Mouse (Mus musculus): ENCODE measurements around the gene Nanos2. TPM values are rescaled to one million over a fixed set of nuclear protein-coding genes. Genes with fewer than 3 reads are reported as not detected.

Gene Nanos2
- 0.52 and 0.79 TPM in 2 replicates for polyA plus RNA-seq (2015; fragmentation: Nextera tagmentation; extraction: Ambion mirVana)

DNA sequence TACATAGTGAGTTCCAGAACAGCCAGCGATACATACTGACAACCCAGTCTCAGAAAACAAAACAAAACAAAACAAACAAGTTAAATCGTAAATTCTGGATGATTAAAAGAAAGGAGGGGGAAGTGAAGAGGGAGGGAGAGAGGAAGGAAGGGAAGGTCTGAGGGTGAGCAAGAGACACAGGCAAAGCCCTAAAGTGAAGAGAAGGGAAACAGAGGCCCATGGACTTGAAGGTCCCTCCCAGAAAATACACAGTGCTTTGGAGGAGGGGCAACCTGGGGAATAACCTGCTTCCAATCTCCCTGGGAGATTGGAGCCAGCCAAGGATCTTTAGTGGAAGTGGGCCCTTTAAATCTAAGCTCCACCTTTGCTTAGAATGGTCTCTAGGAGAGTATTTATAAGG lies at the start of gene Nanos2:
Gene Nanos2, plus strand, starts transcription at position 301 of the 400 bp plus-strand sequence.
- 87% methylated on average over 2 of the region's 2 CpGs for WGBS
- no peak for ATAC-seq
- Histone ChIP-seq H3K9ac (ENCODE audit: low read depth, low read length) (no peak within 1 kb of the TSS), H3K9me3 (replicated peaks; ENCODE audit: control insufficient read depth, low read length, poor library complexity, severe bottlenecking) (no peaks in the 10 kb centered on the region), H3K36me3 (ENCODE audit: control insufficient read depth, insufficient read depth, low read length) (no peaks in the 10 kb centered on the region), H3K4me1 (ENCODE audit: control insufficient read depth, insufficient read depth, low read length) (peaks cover 5% of the 10 kb centered on the region; the same call in 1 of the 2 replicates), H3K27ac (ENCODE audit: low read length) (no peak within 1 kb of the TSS), H3K4me2 (ENCODE audit: low read length) (no peak within 1 kb of the TSS), H3K4me3 (ENCODE audit: low read depth, low read length) (no peak within 1 kb of the TSS), H3K27me3 (ENCODE audit: control insufficient read depth, insufficient read depth, low read depth, low read length) (no peaks in the 10 kb centered on the region)

DNA sequence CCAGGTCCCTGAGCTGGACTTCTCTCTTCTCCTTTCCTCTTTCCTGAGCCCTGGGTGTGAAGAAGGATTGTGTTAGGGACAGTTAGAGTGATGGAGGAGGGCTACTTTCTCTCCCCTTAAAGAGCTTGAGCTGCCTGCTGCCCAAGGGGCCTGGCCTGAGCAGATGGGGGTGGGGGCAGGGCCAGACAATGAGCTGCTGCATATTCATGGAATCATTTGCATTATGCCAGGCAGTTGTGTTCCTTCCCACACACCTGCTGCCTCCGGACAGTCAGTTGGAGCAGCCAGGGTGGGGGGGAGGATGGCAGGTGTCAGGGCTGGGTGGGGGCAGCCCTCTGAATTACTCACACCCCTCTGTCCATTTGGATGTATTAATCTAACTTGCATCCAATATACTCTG lies 44.8 kb upstream of the Nanos2 start:
- WGBS: 0% methylated on average over 1 of the region's 1 CpGs
- H3K36me3 ChIP-seq (ENCODE audit: control insufficient read depth, insufficient read depth, low read length): peaks cover 17% of the 10 kb centered on the region
- H3K27ac ChIP-seq (ENCODE audit: low read length): peak overlapping the region; percentile 48; the same call in 1 of the 2 replicates
- H3K4me3 ChIP-seq (ENCODE audit: low read depth, low read length): no peak overlapping the region
- H3K4me1 ChIP-seq (ENCODE audit: control insufficient read depth, insufficient read depth, low read length): peaks cover 22% of the 10 kb centered on the region
- H3K9me3 ChIP-seq (replicated peaks; ENCODE audit: control insufficient read depth, low read length, poor library complexity, severe bottlenecking): no peaks in the 10 kb centered on the region
- H3K9ac ChIP-seq (ENCODE audit: low read depth, low read length): peak overlapping the region; percentile 27; the same call in 1 of the 2 replicates
- peak; percentile 46 for ATAC-seq
- peak overlapping the region; percentile 5; the same call in 1 of the 2 replicates for H3K4me2 ChIP-seq (ENCODE audit: low read length)
- no peaks in the 10 kb centered on the region for H3K27me3 ChIP-seq (ENCODE audit: control insufficient read depth, insufficient read depth, low read depth, low read length)

DNA sequence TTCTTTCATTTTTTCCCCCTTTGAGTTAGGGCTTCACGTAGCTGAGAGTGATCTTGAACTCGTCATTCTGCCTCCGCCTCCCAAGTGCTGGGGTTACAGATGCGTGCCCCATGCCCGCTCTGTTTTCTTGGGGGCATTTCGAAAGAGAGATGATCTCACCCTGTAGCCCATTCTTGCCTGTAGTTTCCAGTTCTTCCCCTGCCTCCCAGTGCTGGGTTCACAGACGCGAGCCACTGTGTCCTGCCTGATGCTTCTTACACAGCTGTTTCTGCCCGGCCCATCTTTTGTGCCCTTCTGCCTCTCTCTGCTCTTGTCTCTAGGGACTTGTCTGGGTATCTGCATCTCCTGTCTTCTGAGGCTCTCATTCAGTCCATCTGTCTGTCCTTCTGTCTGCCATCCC lies 44.4 kb upstream of the Nanos2 start:
- 36% methylated on average over 9 of the region's 9 CpGs for WGBS
- Histone ChIP-seq H3K4me3 (ENCODE audit: low read depth, low read length) (no peak overlapping the region), H3K27me3 (ENCODE audit: control insufficient read depth, insufficient read depth, low read depth, low read length) (no peaks in the 10 kb centered on the region), H3K4me2 (ENCODE audit: low read length) (no peak overlapping the region), H3K27ac (ENCODE audit: low read length) (0 out of 2 replicates have a peak overlapping the region, but pooled peaks have one; percentile 0), H3K9me3 (replicated peaks; ENCODE audit: control insufficient read depth, low read length, poor library complexity, severe bottlenecking) (no peaks in the 10 kb centered on the region), H3K36me3 (ENCODE audit: control insufficient read depth, insufficient read depth, low read length) (peaks cover 21% of the 10 kb centered on the region), H3K4me1 (ENCODE audit: control insufficient read depth, insufficient read depth, low read length) (peaks cover 22% of the 10 kb centered on the region), H3K9ac (ENCODE audit: low read depth, low read length) (no peak overlapping the region)
- no peak for ATAC-seq

- H3K4me3 ChIP-seq (ENCODE audit: low read depth, low read length): no peak overlapping the region
- no peak overlapping the region for H3K9ac ChIP-seq (ENCODE audit: low read depth, low read length)
- peaks cover 22% of the 10 kb centered on the region for H3K36me3 ChIP-seq (ENCODE audit: control insufficient read depth, insufficient read depth, low read length)
- no peaks in the 10 kb centered on the region for H3K27me3 ChIP-seq (ENCODE audit: control insufficient read depth, insufficient read depth, low read depth, low read length)
- peaks cover 40% of the 10 kb centered on the region for H3K4me1 ChIP-seq (ENCODE audit: control insufficient read depth, insufficient read depth, low read length)
- ATAC-seq: no peak
- no peaks in the 10 kb centered on the region for H3K9me3 ChIP-seq (replicated peaks; ENCODE audit: control insufficient read depth, low read length, poor library complexity, severe bottlenecking)
- 37% methylated on average over 6 of the region's 6 CpGs for WGBS
- H3K4me2 ChIP-seq (ENCODE audit: low read length): no peak overlapping the region
- H3K27ac ChIP-seq (ENCODE audit: low read length): peak overlapping the region; percentile 92
These were observed 39.0 kb upstream of the Nanos2 start for GRCm38 (mm10) chr7:18948151-18948550.

- peak; percentile 88 for ATAC-seq
- H3K9ac ChIP-seq (ENCODE audit: low read depth, low read length): peak overlapping the region; percentile 43
- 7% methylated on average over 12 of the region's 12 CpGs for WGBS
- 0 out of 2 replicates have a peak overlapping the region, but pooled peaks have one; percentile 5 for H3K4me3 ChIP-seq (ENCODE audit: low read depth, low read length)
- H3K4me2 ChIP-seq (ENCODE audit: low read length): peak overlapping the region; percentile 47
- no peaks in the 10 kb centered on the region for H3K9me3 ChIP-seq (replicated peaks; ENCODE audit: control insufficient read depth, low read length, poor library complexity, severe bottlenecking)
- peaks cover 38% of the 10 kb centered on the region for H3K4me1 ChIP-seq (ENCODE audit: control insufficient read depth, insufficient read depth, low read length)
- H3K27me3 ChIP-seq (ENCODE audit: control insufficient read depth, insufficient read depth, low read depth, low read length): no peaks in the 10 kb centered on the region
- H3K27ac ChIP-seq (ENCODE audit: low read length): peak overlapping the region; percentile 92
- peaks cover 17% of the 10 kb centered on the region for H3K36me3 ChIP-seq (ENCODE audit: control insufficient read depth, insufficient read depth, low read length)
These were observed 37.2 kb upstream of the Nanos2 start for GRCm38 (mm10) chr7:18949781-18950522.

DNA sequence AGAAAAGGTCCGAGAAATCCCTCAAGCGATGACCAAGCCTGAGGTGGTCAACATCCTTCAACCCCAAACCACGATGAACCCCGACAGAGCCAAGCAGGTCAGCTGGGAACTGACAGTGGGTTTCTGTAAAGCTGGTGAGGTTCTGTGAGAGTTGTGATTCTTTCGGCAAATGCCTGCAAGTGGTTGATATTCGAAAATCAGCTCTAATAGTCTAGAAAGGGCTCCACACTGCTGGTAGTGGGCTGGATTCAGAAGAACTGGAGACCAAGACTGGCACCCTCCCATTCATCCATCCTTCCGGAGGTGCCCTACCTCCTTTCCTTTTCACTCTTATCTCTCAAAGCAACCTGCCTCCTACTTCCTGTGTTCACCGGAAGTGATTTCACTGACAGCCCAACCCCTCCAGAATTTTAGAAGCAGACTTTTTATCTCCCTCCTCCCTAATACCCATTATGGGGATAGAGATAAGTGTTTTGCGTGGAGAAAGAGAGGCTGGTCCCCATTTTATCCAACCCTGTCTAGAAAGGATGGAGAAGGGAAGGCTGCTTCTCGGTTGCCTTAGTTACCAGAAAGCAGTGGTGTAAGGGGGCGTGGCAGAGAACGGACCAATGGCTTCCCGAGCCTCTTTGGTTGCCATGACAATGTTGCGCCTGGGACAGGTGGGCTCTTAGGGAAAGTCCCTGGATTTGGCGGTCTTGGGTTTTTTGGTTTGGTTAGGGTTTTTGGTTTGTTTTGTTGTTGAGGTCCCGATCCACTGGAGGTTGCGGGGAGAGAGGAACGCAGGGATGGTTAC lies 36.5 kb upstream of the Nanos2 start:
- Histone ChIP-seq H3K27me3 (ENCODE audit: control insufficient read depth, insufficient read depth, low read depth, low read length) (no peaks in the 10 kb centered on the region), H3K4me3 (ENCODE audit: low read depth, low read length) (0 out of 2 replicates have a peak overlapping the region, but pooled peaks have one; percentile 5), H3K36me3 (ENCODE audit: control insufficient read depth, insufficient read depth, low read length) (peaks cover 15% of the 10 kb centered on the region), H3K9me3 (replicated peaks; ENCODE audit: control insufficient read depth, low read length, poor library complexity, severe bottlenecking) (no peaks in the 10 kb centered on the region), H3K4me1 (ENCODE audit: control insufficient read depth, insufficient read depth, low read length) (peaks cover 38% of the 10 kb centered on the region), H3K27ac (ENCODE audit: low read length) (peak overlapping the region; percentile 92), H3K9ac (ENCODE audit: low read depth, low read length) (peak overlapping the region; percentile 43; the same call in 1 of the 2 replicates), H3K4me2 (ENCODE audit: low read length) (peak overlapping the region; percentile 47)
- WGBS: 11% methylated on average over 18 of the region's 18 CpGs
- peak; percentile 60 for ATAC-seq

DNA sequence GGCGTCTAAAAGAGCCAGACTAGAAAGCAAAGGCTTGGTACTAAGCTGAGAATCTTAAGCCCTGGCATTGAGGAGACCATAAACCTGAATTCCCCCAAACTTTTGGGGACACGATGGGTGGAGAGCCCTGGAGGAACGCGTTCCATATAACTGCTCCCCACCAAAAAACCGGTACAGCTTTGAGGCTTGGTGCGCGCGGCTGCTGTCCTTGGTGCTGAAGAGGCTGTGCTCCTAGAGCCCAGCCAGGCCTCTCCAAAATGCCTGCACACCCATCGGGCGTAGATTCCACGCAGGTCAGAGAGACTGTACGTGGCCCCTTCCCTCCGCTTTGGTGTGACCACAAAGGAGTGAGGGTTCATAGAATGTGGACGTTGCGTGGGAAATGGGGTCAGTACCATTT lies 35.8 kb upstream of the Nanos2 start:
- H3K4me2 ChIP-seq (ENCODE audit: low read length): no peak overlapping the region; the same call in 1 of the 2 replicates
- no peak overlapping the region for H3K9ac ChIP-seq (ENCODE audit: low read depth, low read length)
- ATAC-seq: no peak
- H3K27ac ChIP-seq (ENCODE audit: low read length): peak overlapping the region; percentile 92
- peaks cover 14% of the 10 kb centered on the region for H3K36me3 ChIP-seq (ENCODE audit: control insufficient read depth, insufficient read depth, low read length)
- H3K9me3 ChIP-seq (replicated peaks; ENCODE audit: control insufficient read depth, low read length, poor library complexity, severe bottlenecking): no peaks in the 10 kb centered on the region
- no peaks in the 10 kb centered on the region for H3K27me3 ChIP-seq (ENCODE audit: control insufficient read depth, insufficient read depth, low read depth, low read length)
- H3K4me1 ChIP-seq (ENCODE audit: control insufficient read depth, insufficient read depth, low read length): peaks cover 38% of the 10 kb centered on the region
- no peak overlapping the region for H3K4me3 ChIP-seq (ENCODE audit: low read depth, low read length)
- 23% methylated on average over 15 of the region's 15 CpGs for WGBS

DNA sequence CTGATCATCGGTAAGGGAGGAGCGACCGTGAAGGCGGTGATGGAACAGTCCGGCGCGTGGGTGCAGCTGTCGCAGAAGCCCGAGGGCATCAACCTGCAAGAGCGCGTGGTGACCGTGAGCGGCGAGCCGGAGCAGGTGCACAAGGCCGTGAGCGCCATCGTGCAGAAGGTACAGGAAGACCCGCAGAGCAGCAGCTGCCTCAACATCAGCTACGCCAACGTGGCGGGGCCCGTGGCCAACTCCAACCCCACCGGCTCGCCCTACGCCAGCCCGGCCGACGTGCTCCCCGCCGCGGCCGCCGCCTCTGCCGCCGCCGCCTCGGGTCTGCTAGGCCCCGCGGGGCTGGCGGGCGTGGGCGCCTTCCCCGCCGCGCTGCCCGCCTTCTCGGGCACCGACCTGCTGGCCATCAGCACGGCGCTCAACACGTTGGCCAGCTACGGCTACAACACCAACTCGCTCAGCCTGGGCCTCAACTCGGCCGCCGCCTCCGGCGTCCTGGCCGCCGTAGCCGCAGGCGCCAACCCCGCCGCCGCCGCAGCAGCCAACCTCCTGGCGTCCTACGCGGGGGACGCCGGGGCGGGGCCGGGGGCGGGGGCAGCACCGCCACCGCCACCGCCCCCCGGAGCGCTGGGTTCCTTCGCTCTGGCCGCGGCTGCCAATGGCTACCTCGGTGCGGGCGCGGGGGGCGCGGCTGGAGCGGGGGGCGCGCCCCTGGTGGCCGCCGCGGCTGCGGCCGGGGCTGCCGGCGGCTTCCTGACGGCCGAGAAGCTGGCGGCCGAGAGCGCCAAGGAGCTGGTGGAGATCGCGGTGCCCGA lies 29.4 kb upstream of the Nanos2 start:
- Histone ChIP-seq H3K4me3 (ENCODE audit: low read depth, low read length) (peak overlapping the region; percentile 28), H3K27ac (ENCODE audit: low read length) (peak overlapping the region; percentile 38), H3K9me3 (replicated peaks; ENCODE audit: control insufficient read depth, low read length, poor library complexity, severe bottlenecking) (no peaks in the 10 kb centered on the region), H3K36me3 (ENCODE audit: control insufficient read depth, insufficient read depth, low read length) (peaks cover 11% of the 10 kb centered on the region; the same call in 1 of the 2 replicates), H3K4me2 (ENCODE audit: low read length) (peak overlapping the region; percentile 50), H3K4me1 (ENCODE audit: control insufficient read depth, insufficient read depth, low read length) (peaks cover 29% of the 10 kb centered on the region), H3K9ac (ENCODE audit: low read depth, low read length) (peak overlapping the region; percentile 56), H3K27me3 (ENCODE audit: control insufficient read depth, insufficient read depth, low read depth, low read length) (no peaks in the 10 kb centered on the region)
- peak; percentile 18; the same call in 1 of the 2 replicates for ATAC-seq
- WGBS: under 1% methylated on average over 86 of the region's 107 CpGs
